Mouse (Mus musculus): Measurements from ENCODE around the gene Gata3.

GRCm38 (mm10) chr2:9872682-9873081 is 17.2 kb downstream of the Gata3 start:
- TF ChIP-seq POLR2A (IDR thresholded peaks at IDR 0.05; ENCODE audit: insufficient read depth, low read length) (no peak), CTCF (IDR thresholded peaks at IDR 0.05; ENCODE audit: low read depth, low read length) (no peak), EP300 (IDR thresholded peaks at IDR 0.05; ENCODE audit: insufficient read depth, low read depth, low read length) (no peak)

Measured in ES-Bruce4 (cell line).